Mouse (Mus musculus) embryonic facial prominence, embryonic 13.5 days (tissue): ENCODE results near the gene Sys1. TPM values are rescaled to one million over a fixed set of nuclear protein-coding genes. Genes with fewer than 3 reads are reported as not detected.

Source experiments
- ATAC-seq: fragments of 200-750 bp; cut with Nextera tagmentation; 2 replicates; pipeline ENCODE4 v1.8.0; 2017; ENCODE audit warnings: low read depth; ENCODE audit not compliant: insufficient number of reproducible peaks, insufficient read depth, low FRiP score, low TSS enrichment
- H3K27ac ChIP-seq: fragments of 300-500 bp; sonication (generic); 2 replicates; pipeline ENCODE4 v1.5.1; 2015; ENCODE audit warnings: moderate library complexity, mild to moderate bottlenecking, inconsistent platforms
- H3K27me3 ChIP-seq: fragments of 300-500 bp; sonication (generic); 2 replicates; pipeline ENCODE4 v1.6.1; 2015; ENCODE audit warnings: mild to moderate bottlenecking, inconsistent platforms
- H3K36me3 ChIP-seq: fragments of 300-500 bp; sonication (generic); 2 replicates; pipeline ENCODE4 v1.6.1; 2015; ENCODE audit warnings: mild to moderate bottlenecking, inconsistent platforms
- H3K4me1 ChIP-seq: fragments of 300-500 bp; sonication (generic); 2 replicates; pipeline ENCODE4 v1.6.1; 2015; ENCODE audit warnings: inconsistent platforms
- H3K4me2 ChIP-seq: fragments of 300-500 bp; sonication (generic); 2 replicates; pipeline ENCODE4 v1.6.1; 2015; ENCODE audit warnings: moderate library complexity, mild to moderate bottlenecking, inconsistent platforms
- H3K4me3 ChIP-seq: fragments of 300-500 bp; sonication (generic); 2 replicates; pipeline ENCODE4 v1.5.1; 2015; ENCODE audit warnings: mild to moderate bottlenecking, inconsistent platforms
- H3K9ac ChIP-seq: fragments of 300-500 bp; sonication (generic); 2 replicates; pipeline ENCODE4 v1.6.1; 2015; ENCODE audit warnings: mild to moderate bottlenecking, inconsistent platforms
- H3K9me3 ChIP-seq: fragments of 300-500 bp; sonication (generic); 2 replicates; pipeline ENCODE4 v1.6.1; 2016; ENCODE audit warnings: inconsistent platforms
- WGBS: fragments of 180-500 bp; shearing (Covaris S2); methylation state at CpG from one replicate; pipeline ENCODE4 v1.1.7; 2015; ENCODE audit warnings: mixed read lengths; 5-methylcytosine and 5-hydroxymethylcytosine counted together
- polyA plus RNA-seq: library from polyadenylated mRNA; unstranded; fragments of >200 nt; fragmentation: Nextera tagmentation; extraction: Ambion mirVana; gene quantifications from 2 replicates; pipeline ENCODE4 v1.2.1, GENCODE M21; 2015

Gene Sys1
- polyA plus RNA-seq, 1 experiment from 2014 or later: 65.9 TPM

GRCm38 (mm10) chr2:164507811-164508210, 51.0 kb downstream of the Sys1 start:
- H3K27ac ChIP-seq: no peak overlapping the region
- peaks cover 12% of the 10 kb centered on the region for H3K9me3 ChIP-seq
- H3K27me3 ChIP-seq: no peaks in the 10 kb centered on the region
- H3K4me3 ChIP-seq: no peak overlapping the region
- peaks cover 50% of the 10 kb centered on the region for H3K36me3 ChIP-seq
- H3K4me1 ChIP-seq: no peaks in the 10 kb centered on the region
- no peak overlapping the region for H3K9ac ChIP-seq
- no peak overlapping the region for H3K4me2 ChIP-seq
- WGBS: 87% methylated on average over 19 of the region's 19 CpGs
- no peak for ATAC-seq

GRCm38 (mm10) chr2:164510621-164511190, 53.9 kb downstream of the Sys1 start:
- Histone ChIP-seq H3K36me3 (peaks cover 24% of the 10 kb centered on the region), H3K27me3 (no peaks in the 10 kb centered on the region), H3K4me3 (no peak overlapping the region), H3K4me1 (no peaks in the 10 kb centered on the region), H3K9me3 (no peaks in the 10 kb centered on the region), H3K27ac (no peak overlapping the region), H3K9ac (no peak overlapping the region), H3K4me2 (no peak overlapping the region)
- 31% methylated on average over 5 of the region's 5 CpGs for WGBS
- no peak for ATAC-seq

GRCm38 (mm10) chr2:164512121-164512909, 55.6 kb downstream of the Sys1 start:
- no peak for ATAC-seq
- Histone ChIP-seq H3K4me3 (no peak overlapping the region), H3K36me3 (peaks cover 8% of the 10 kb centered on the region; the same call in 1 of the 2 replicates), H3K27ac (no peak overlapping the region), H3K4me2 (no peak overlapping the region), H3K9me3 (no peaks in the 10 kb centered on the region), H3K27me3 (no peaks in the 10 kb centered on the region), H3K9ac (no peak overlapping the region), H3K4me1 (no peaks in the 10 kb centered on the region)
- 61% methylated on average over 11 of the region's 14 CpGs for WGBS

GRCm38 (mm10) chr2:164513389-164513788, 56.6 kb downstream of the Sys1 start:
- Histone ChIP-seq H3K27ac (no peak overlapping the region), H3K9me3 (no peaks in the 10 kb centered on the region), H3K4me2 (no peak overlapping the region), H3K4me3 (no peak overlapping the region), H3K4me1 (0 out of 2 replicates have a peak, but pooled peaks cover 4% of the 10 kb centered on the region), H3K36me3 (0 out of 2 replicates have a peak, but pooled peaks cover 3% of the 10 kb centered on the region), H3K27me3 (no peaks in the 10 kb centered on the region), H3K9ac (no peak overlapping the region)
- no peak for ATAC-seq
- WGBS: 71% methylated on average over 8 of the region's 8 CpGs

GRCm38 (mm10) chr2:164514916-164515315, 58.2 kb downstream of the Sys1 start:
- H3K36me3 ChIP-seq: no peaks in the 10 kb centered on the region
- H3K4me1 ChIP-seq: 0 out of 2 replicates have a peak, but pooled peaks cover 6% of the 10 kb centered on the region
- 90% methylated on average over 3 of the region's 3 CpGs for WGBS
- H3K9me3 ChIP-seq: no peaks in the 10 kb centered on the region
- H3K4me2 ChIP-seq: no peak overlapping the region
- no peaks in the 10 kb centered on the region for H3K27me3 ChIP-seq
- no peak overlapping the region for H3K9ac ChIP-seq
- no peak for ATAC-seq
- H3K4me3 ChIP-seq: no peak overlapping the region
- H3K27ac ChIP-seq: no peak overlapping the region

- Histone ChIP-seq H3K4me2 (no peak overlapping the region), H3K27ac (0 out of 2 replicates have a peak overlapping the region, but pooled peaks have one; percentile 7), H3K36me3 (no peaks in the 10 kb centered on the region), H3K4me3 (no peak overlapping the region), H3K9me3 (no peaks in the 10 kb centered on the region), H3K9ac (no peak overlapping the region), H3K27me3 (no peaks in the 10 kb centered on the region), H3K4me1 (peaks cover 11% of the 10 kb centered on the region; the same call in 1 of the 2 replicates)
- WGBS: 75% methylated on average over 9 of the region's 9 CpGs
- ATAC-seq: no peak
Observed at GRCm38 (mm10) chr2:164515897-164516296, 59.1 kb downstream of the Sys1 start.

- 74% methylated on average over 11 of the region's 11 CpGs for WGBS
- Histone ChIP-seq H3K4me1 (peaks cover 16% of the 10 kb centered on the region), H3K36me3 (no peaks in the 10 kb centered on the region), H3K27me3 (no peaks in the 10 kb centered on the region), H3K4me2 (no peak overlapping the region), H3K4me3 (no peak overlapping the region), H3K9me3 (no peaks in the 10 kb centered on the region), H3K27ac (0 out of 2 replicates have a peak overlapping the region, but pooled peaks have one; percentile 7), H3K9ac (no peak overlapping the region)
- ATAC-seq: peak; percentile 49; the same call in 1 of the 2 replicates
Observed at GRCm38 (mm10) chr2:164516592-164516991, 59.8 kb downstream of the Sys1 start.

- Histone ChIP-seq H3K9ac (no peak overlapping the region), H3K27ac (no peak overlapping the region; the same call in 1 of the 2 replicates), H3K36me3 (no peaks in the 10 kb centered on the region), H3K27me3 (no peaks in the 10 kb centered on the region), H3K4me2 (no peak overlapping the region), H3K4me3 (no peak overlapping the region), H3K9me3 (no peaks in the 10 kb centered on the region), H3K4me1 (peaks cover 25% of the 10 kb centered on the region)
- ATAC-seq: no peak
- WGBS: 41% methylated on average over 10 of the region's 10 CpGs
Observed at GRCm38 (mm10) chr2:164517485-164518221, 60.9 kb downstream of the Sys1 start.

- Histone ChIP-seq H3K36me3 (no peaks in the 10 kb centered on the region), H3K9ac (no peak overlapping the region), H3K27ac (no peak overlapping the region; the same call in 1 of the 2 replicates), H3K4me2 (no peak overlapping the region), H3K9me3 (peaks cover 5% of the 10 kb centered on the region; the same call in 1 of the 2 replicates), H3K4me3 (no peak overlapping the region), H3K4me1 (peaks cover 25% of the 10 kb centered on the region), H3K27me3 (no peaks in the 10 kb centered on the region)
- WGBS: 55% methylated on average over 11 of the region's 11 CpGs
- no peak for ATAC-seq
Observed at GRCm38 (mm10) chr2:164518266-164519170, 61.8 kb downstream of the Sys1 start.

- H3K4me3 ChIP-seq: no peak overlapping the region
- ATAC-seq: no peak
- no peaks in the 10 kb centered on the region for H3K27me3 ChIP-seq
- no peaks in the 10 kb centered on the region for H3K36me3 ChIP-seq
- no peak overlapping the region for H3K4me2 ChIP-seq
- no peak overlapping the region for H3K27ac ChIP-seq
- 73% methylated on average over 6 of the region's 6 CpGs for WGBS
- H3K9ac ChIP-seq: no peak overlapping the region
- peaks cover 25% of the 10 kb centered on the region for H3K4me1 ChIP-seq
- H3K9me3 ChIP-seq: peaks cover 5% of the 10 kb centered on the region; the same call in 1 of the 2 replicates
Observed at GRCm38 (mm10) chr2:164519171-164519526, 62.4 kb downstream of the Sys1 start.

GRCm38 (mm10) chr2:164520782-164521181, 64.0 kb downstream of the Sys1 start:
- 17% methylated on average over 3 of the region's 3 CpGs for WGBS
- Histone ChIP-seq H3K4me2 (no peak overlapping the region), H3K4me1 (peaks cover 25% of the 10 kb centered on the region), H3K27me3 (no peaks in the 10 kb centered on the region), H3K36me3 (no peaks in the 10 kb centered on the region), H3K9me3 (peaks cover 9% of the 10 kb centered on the region; the same call in 1 of the 2 replicates), H3K4me3 (no peak overlapping the region), H3K27ac (no peak overlapping the region), H3K9ac (peak overlapping the region; percentile 21; the same call in 1 of the 2 replicates)
- ATAC-seq: no peak
